Mouse (Mus musculus): ENCODE data around the gene Zfp422. TPM values are rescaled to one million over a fixed set of nuclear protein-coding genes. Genes with fewer than 3 reads are reported as not detected.

Zfp422 gene
- total and polyA plus RNA-seq, 3 experiments: 11.9 to 33.4 (median 33.2) TPM

DNA sequence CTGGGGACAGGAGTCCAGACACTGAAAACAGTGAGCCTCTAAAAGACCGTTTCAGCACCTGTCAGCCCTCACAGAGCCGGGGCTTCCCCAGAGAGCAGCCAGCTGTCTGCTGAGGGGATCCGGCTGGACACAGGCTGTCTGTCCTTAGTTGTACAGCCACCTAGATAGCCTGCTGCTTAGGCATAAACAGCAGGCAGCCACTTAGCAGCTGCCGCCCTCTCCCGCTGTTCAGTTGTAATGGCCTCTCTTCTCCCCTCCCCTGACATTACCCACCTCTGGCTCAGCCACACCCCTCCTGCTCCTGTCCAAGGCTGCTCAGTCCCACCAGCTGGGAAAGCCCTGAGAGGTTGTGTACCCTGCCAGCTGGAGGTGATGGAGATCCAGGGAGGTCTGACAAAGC is 42.2 kb upstream of the Zfp422 start:
- Histone ChIP-seq H3K27ac (ENCODE audit: insufficient read depth, low read depth) (peak overlapping the region; percentile 94), H3K27me3 (replicated peaks) (no peaks in the 10 kb centered on the region), H3K4me1 (ENCODE audit: control insufficient read depth in 1 of 2, insufficient read depth in 2 of 2) (peaks cover 29 to 67% of the 10 kb centered on the region in 2 experiments), H3K79me2 (replicated peaks; ENCODE audit: control insufficient read depth, extremely low read depth, insufficient read depth, poor library complexity, severe bottlenecking) (peaks cover 52% of the 10 kb centered on the region), H3K9ac (ENCODE audit: insufficient read depth, low read depth) (peak overlapping the region; percentile 83), H3K36me3 (replicated peaks in 1 of 2; ENCODE audit: control insufficient read depth in 1 of 2, insufficient read depth in 1 of 2, low read length in 1 of 2) (peaks cover 4 to 19% of the 10 kb centered on the region in 2 experiments), H3K9me3 (replicated peaks; ENCODE audit: low read length) (no peaks in the 10 kb centered on the region), H3K4me2 (ENCODE audit: insufficient read depth, low read depth, poor library complexity, severe bottlenecking) (peak overlapping the region; percentile 89), H3K4me3 (replicated peaks in 1 of 3; ENCODE audit: low read depth in 2 of 3, low read length in 2 of 3, poor library complexity in 1 of 3) (peak overlapping the region; percentile 82 to 94 (median 85))
- TF ChIP-seq POLR2A (IDR thresholded peaks at IDR 0.05; ENCODE audit: low read depth, low read length): peak; percentile 36; the same call in 1 of the 2 replicates
- peak; percentile 22; the same call in 1 of the 2 replicates for TF ChIP-seq MAFK (IDR thresholded peaks at IDR 0.05; ENCODE audit: insufficient replicate concordance, low read length)
- peak; percentile 49; the same call in 1 of the 2 replicates for TF ChIP-seq TBP (conservative IDR thresholded peaks at IDR 0.05; ENCODE audit: low read depth, low read length)
- TF ChIP-seq BHLHE40 (IDR thresholded peaks at IDR 0.05; ENCODE audit: low read depth, low read length): peak; percentile 34; the same call in 1 of the 2 replicates
- TF ChIP-seq SIN3A (IDR thresholded peaks at IDR 0.05; ENCODE audit: low read length): peak; percentile 92
- TF ChIP-seq JUND (conservative IDR thresholded peaks at IDR 0.05; ENCODE audit: low read depth, low read length): no peak
- peak; percentile 97 for TF ChIP-seq TCF12 (IDR thresholded peaks at IDR 0.05; ENCODE audit: low read depth, low read length)
- TF ChIP-seq SMC3 (IDR thresholded peaks at IDR 0.05; ENCODE audit: low read depth, low read length): peak; percentile 53
- TF ChIP-seq NRF1 (IDR thresholded peaks at IDR 0.05; ENCODE audit: low read depth, low read length): no peak
- peak; percentile 58; the same call in 1 of the 2 replicates for TF ChIP-seq MEF2A (IDR thresholded peaks at IDR 0.05; ENCODE audit: borderline replicate concordance, low read depth, low read length)
- no peak for TF ChIP-seq ZC3H11A (IDR thresholded peaks at IDR 0.05; ENCODE audit: low read depth, low read length)
- TF ChIP-seq RAD21 (IDR thresholded peaks at IDR 0.05; ENCODE audit: low read depth, low read length): peak; percentile 46
- peak; percentile 52; the same call in 1 of the 2 replicates for TF ChIP-seq IRF4 (IDR thresholded peaks at IDR 0.05; ENCODE audit: low read depth, low read length)
- TF ChIP-seq CTCF (conservative IDR thresholded peaks at IDR 0.05 in 1 of 2, IDR thresholded peaks at IDR 0.05 in 1 of 2; ENCODE audit: low read depth in 2 of 2, low read length in 2 of 2): peak in 1 of 2 experiments; percentile 56; a peak in 2 of 4 replicates
- TF ChIP-seq HCFC1 (IDR thresholded peaks at IDR 0.05; ENCODE audit: low read depth, low read length): 0 out of 2 replicates have a peak, but pooled peaks have one; percentile 9
- peak; percentile 83 for TF ChIP-seq ETS1 (conservative IDR thresholded peaks at IDR 0.05; ENCODE audit: low read depth, low read length)
- in situ Hi-C loops (cut with MboI; ENCODE audit: low pct_ligation_motif_present, low pct_unique_long_range_greater_than_20kb, low sequenced_read_pairs) (no loop called here), dilution Hi-C loops (cut with MboI; ENCODE audit: extremely low pct_ligation_motif_present, extremely low pct_unique_long_range_greater_than_20kb, low sequenced_read_pairs) (no loop called here)
- peak; percentile 58 for DNase-seq (ENCODE audit: extremely low read depth)

- Histone ChIP-seq H3K9ac (ENCODE audit: insufficient read depth, low read depth) (peak overlapping the region; percentile 83), H3K79me2 (replicated peaks; ENCODE audit: control insufficient read depth, extremely low read depth, insufficient read depth, poor library complexity, severe bottlenecking) (peaks cover 61% of the 10 kb centered on the region), H3K9me3 (replicated peaks; ENCODE audit: low read length) (no peaks in the 10 kb centered on the region), H3K27me3 (replicated peaks) (no peaks in the 10 kb centered on the region), H3K4me2 (ENCODE audit: insufficient read depth, low read depth, poor library complexity, severe bottlenecking) (peak overlapping the region; percentile 89), H3K4me1 (ENCODE audit: control insufficient read depth in 1 of 2, insufficient read depth in 2 of 2) (peaks cover 24 to 67% of the 10 kb centered on the region in 2 experiments), H3K4me3 (replicated peaks in 1 of 3; ENCODE audit: low read depth in 2 of 3, low read length in 2 of 3, poor library complexity in 1 of 3) (peak overlapping the region; percentile 82 to 94 (median 85)), H3K27ac (ENCODE audit: insufficient read depth, low read depth) (peak overlapping the region; percentile 94), H3K36me3 (replicated peaks in 1 of 2; ENCODE audit: control insufficient read depth in 1 of 2, insufficient read depth in 1 of 2, low read length in 1 of 2) (peaks cover 4 to 24% of the 10 kb centered on the region in 2 experiments)
- DNase-seq (ENCODE audit: extremely low read depth): no peak
- dilution Hi-C loops (cut with MboI; ENCODE audit: extremely low pct_ligation_motif_present, extremely low pct_unique_long_range_greater_than_20kb, low sequenced_read_pairs): no loop called here
- in situ Hi-C loops (cut with MboI; ENCODE audit: low pct_ligation_motif_present, low pct_unique_long_range_greater_than_20kb, low sequenced_read_pairs): no loop called here
- TF ChIP-seq ZNF384 (IDR thresholded peaks at IDR 0.05; ENCODE audit: low read depth, low read length) (no peak), PAX5 (IDR thresholded peaks at IDR 0.05; ENCODE audit: low read length) (no peak), RAD21 (IDR thresholded peaks at IDR 0.05; ENCODE audit: low read depth, low read length) (peak; percentile 9), MAZ (IDR thresholded peaks at IDR 0.05; ENCODE audit: low read depth, low read length) (0 out of 2 replicates have a peak, but pooled peaks have one; percentile 24), NRF1 (IDR thresholded peaks at IDR 0.05; ENCODE audit: low read depth, low read length) (no peak), NELFE (IDR thresholded peaks at IDR 0.05; ENCODE audit: low read depth, low read length) (0 out of 2 replicates have a peak, but pooled peaks have one; percentile 2), UBTF (IDR thresholded peaks at IDR 0.05; ENCODE audit: low read depth, low read length) (peak; percentile 13; the same call in 1 of the 2 replicates), BHLHE40 (IDR thresholded peaks at IDR 0.05; ENCODE audit: low read depth, low read length) (no peak), ZC3H11A (IDR thresholded peaks at IDR 0.05; ENCODE audit: low read depth, low read length) (no peak), SMC3 (IDR thresholded peaks at IDR 0.05; ENCODE audit: low read depth, low read length) (0 out of 2 replicates have a peak, but pooled peaks have one; percentile 4), RCOR1 (conservative IDR thresholded peaks at IDR 0.05; ENCODE audit: low read depth, low read length) (no peak), GABPA (IDR thresholded peaks at IDR 0.05; ENCODE audit: insufficient replicate concordance, low read depth, low read length) (no peak), POLR2AphosphoS2 (IDR thresholded peaks at IDR 0.05; ENCODE audit: low read depth, low read length) (0 out of 2 replicates have a peak, but pooled peaks have one; percentile 9), MAFK (IDR thresholded peaks at IDR 0.05; ENCODE audit: insufficient replicate concordance, low read length) (peak; percentile 65; the same call in 1 of the 2 replicates), CHD1 (IDR thresholded peaks at IDR 0.05; ENCODE audit: low read depth, low read length) (peak; percentile 70; the same call in 1 of the 2 replicates), MYC (IDR thresholded peaks at IDR 0.05; ENCODE audit: low read depth, low read length) (no peak), USF1 (IDR thresholded peaks at IDR 0.05; ENCODE audit: low read depth, low read length) (no peak), EP300 (IDR thresholded peaks at IDR 0.05; ENCODE audit: low read length) (peak; percentile 18; the same call in 1 of the 2 replicates), ETS1 (conservative IDR thresholded peaks at IDR 0.05; ENCODE audit: low read depth, low read length) (0 out of 2 replicates have a peak, but pooled peaks have one; percentile 6), IRF4 (IDR thresholded peaks at IDR 0.05; ENCODE audit: low read depth, low read length) (no peak), CTCF (conservative IDR thresholded peaks at IDR 0.05 in 1 of 2, IDR thresholded peaks at IDR 0.05 in 1 of 2; ENCODE audit: low read depth in 2 of 2, low read length in 2 of 2) (peak in 1 of 2 experiments; percentile 42; a peak in 2 of 4 replicates), MXI1 (IDR thresholded peaks at IDR 0.05; ENCODE audit: low read depth, low read length) (peak; percentile 30; the same call in 1 of the 2 replicates)
These were observed 41.3 kb upstream of the Zfp422 start for GRCm38 (mm10) chr6:116670144-116670543.

All from CH12.LX (cell line).